Mouse (Mus musculus) embryonic stem cell, embryonic (primary cell): Measurements from ENCODE around the gene Cdk15.

Source experiments
- CTCF ChIA-PET, 4 experiments: fragments of 300-600 bp in 2 of 4; fragments of 350-600 bp in 2 of 4; sonication (Branson Sonifier 250); formaldehyde crosslinking; loops; one replicate each; lab custom pipeline; 2022; ENCODE audit warnings: inconsistent platforms in 2 of 4; lab: Charles Lee
- POLR2A ChIA-PET, 4 experiments: fragments of 300-600 bp in 2 of 4; fragments of 350-600 bp in 2 of 4; sonication (Branson Sonifier 250); formaldehyde crosslinking; loops; one replicate each; lab custom pipeline; 2022; ENCODE audit warnings: antibody characterized with exemption in 4 of 4, inconsistent platforms in 1 of 4; lab: Charles Lee

Cdk15 gene

DNA sequence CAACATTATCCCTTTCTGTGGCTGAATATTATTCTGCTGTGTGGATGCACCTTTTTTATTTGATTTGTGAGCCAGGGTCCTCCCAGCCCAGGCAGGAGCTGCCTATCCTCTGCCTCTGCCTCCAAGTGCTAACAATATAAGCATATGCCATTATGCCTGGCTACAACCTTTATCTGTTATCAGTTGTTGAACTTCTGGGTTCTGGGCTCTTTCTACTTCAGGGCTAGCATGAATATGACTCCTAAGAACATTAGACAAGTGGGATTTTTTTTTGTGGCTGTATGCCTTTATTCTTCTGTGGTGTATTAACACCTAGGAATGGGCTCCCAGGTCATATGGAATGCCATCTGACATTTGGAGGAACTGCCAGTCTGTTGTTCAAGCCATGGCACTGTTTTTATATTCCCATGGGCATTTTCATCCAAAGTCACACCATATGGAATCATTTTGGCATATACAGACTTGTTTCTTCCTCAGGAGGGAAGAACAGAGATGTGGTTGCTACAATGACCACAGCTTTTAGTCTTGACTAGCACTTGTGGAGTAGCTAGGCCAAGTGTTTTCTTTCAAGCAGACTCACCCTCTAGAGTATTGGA lies 113.7 kb downstream of the Cdk15 start:
- ChIA-PET CTCF (interaction anchor here in 2 of 4 experiments (0.6 to 1.0 kb wide), 2 partner anchors 243 to 566 kb away, joined by 4 read pairs; no protein-coding TSS in a partner anchor), POLR2A (interaction anchor here in 2 of 4 experiments (1.4 to 1.7 kb wide), 3 partner anchors 10 to 134 kb away, joined by 3 to 4 read pairs (median 4); partner anchors contain the start of gene Als2 (in 1 of the 2))

GRCm38 (mm10) chr1:59376021-59376548 lies 119.4 kb downstream of the Cdk15 start:
- ChIA-PET POLR2A (interaction anchor here in 3 of 4 experiments (0.5 to 1.8 kb wide), 10 partner anchors 16 to 195 kb away, joined by 3 to 7 read pairs (median 4); no protein-coding TSS in a partner anchor), CTCF (interaction anchor here in 1 of 4 experiments (1.5 kb wide), 1 partner anchor 238 kb away, joined by 4 read pairs; no protein-coding TSS in a partner anchor)

DNA sequence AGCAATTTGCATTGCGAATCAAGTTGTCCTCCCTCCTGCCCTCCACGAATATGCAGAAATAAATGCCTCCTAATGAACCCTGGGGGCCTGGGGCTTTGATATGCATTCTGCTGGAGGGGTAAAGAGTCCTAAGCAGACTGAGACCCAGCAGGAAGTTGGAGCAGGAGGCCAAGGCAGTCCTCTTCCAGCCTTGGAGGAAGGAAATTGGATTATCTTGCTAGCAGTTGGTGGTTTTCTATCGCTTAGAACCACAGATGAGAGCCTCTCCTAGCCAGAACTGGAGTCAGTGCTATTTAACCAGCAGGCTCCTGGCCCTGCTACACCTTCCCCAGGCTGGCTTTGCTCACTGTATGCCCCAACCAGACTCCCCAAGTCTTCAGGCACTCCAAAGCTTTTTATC lies 119.9 kb downstream of the Cdk15 start:
- ChIA-PET CTCF (interaction anchor here in 1 of 4 experiments (1.5 kb wide), 1 partner anchor 237 kb away, joined by 4 read pairs; no protein-coding TSS in a partner anchor), POLR2A (interaction anchor here in 3 of 4 experiments (0.5 to 1.8 kb wide), 13 partner anchors 10 to 195 kb away, joined by 3 to 7 read pairs (median 4); no protein-coding TSS in a partner anchor)

DNA sequence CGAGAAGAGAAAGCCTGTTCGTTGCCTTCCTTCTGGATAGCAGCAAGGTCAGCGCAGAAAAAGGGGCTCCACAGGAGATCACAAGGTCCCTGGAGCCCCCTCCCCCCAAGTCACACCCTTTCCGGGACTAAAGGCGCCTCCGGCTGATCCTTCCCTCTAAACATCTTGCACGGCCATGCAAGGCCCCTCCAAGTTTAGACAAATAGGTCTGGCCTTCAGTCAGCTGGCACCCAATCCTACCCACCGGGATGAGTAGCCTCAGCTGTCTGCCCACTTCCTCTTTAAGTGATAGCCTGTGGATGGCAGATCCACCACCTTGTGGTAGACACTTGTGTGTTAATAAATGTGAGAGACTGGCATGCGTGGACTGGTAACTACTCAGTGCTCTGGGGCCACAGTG lies 120.6 kb downstream of the Cdk15 start:
- CTCF ChIA-PET: interaction anchor here in 1 of 4 experiments (1.5 kb wide), 1 partner anchor 236 kb away, joined by 4 read pairs; no protein-coding TSS in a partner anchor
- POLR2A ChIA-PET: interaction anchor here in 3 of 4 experiments (0.6 to 1.6 kb wide), 13 partner anchors 10 to 667 kb away, joined by 3 to 7 read pairs (median 4); no protein-coding TSS in a partner anchor

- ChIA-PET CTCF (no interaction called here), POLR2A (interaction anchor here in 2 of 4 experiments (0.7 to 2.9 kb wide), 5 partner anchors 9 to 91 kb away, joined by 3 to 16 read pairs (median 7); no protein-coding TSS in a partner anchor)
These were observed 124.2 kb downstream of the Cdk15 start for GRCm38 (mm10) chr1:59380926-59381325.

DNA sequence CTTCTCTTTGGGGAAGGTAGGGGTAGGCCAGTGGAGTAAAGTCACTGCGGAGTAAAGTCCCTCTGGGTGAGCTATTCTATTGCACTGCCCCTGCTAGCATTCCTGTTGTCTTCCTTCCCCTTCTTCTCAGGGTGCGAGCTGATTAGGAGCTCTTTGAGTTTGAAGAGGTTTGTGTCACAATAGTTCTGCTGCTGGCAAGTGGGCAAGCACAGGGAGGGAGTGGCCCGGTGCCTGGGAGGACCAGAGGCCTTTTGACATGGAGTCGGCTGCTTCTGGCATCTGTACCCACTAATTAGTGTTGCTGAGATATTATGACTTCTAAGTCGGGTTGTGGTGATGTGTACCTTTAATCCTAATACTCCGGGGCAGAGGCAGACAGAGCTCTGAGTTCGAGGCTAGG lies 124.8 kb downstream of the Cdk15 start:
- POLR2A ChIA-PET: interaction anchor here in 2 of 4 experiments (0.8 to 2.9 kb wide), 6 partner anchors 9 to 42 kb away, joined by 3 to 16 read pairs (median 6); no protein-coding TSS in a partner anchor
- CTCF ChIA-PET: no interaction called here

DNA sequence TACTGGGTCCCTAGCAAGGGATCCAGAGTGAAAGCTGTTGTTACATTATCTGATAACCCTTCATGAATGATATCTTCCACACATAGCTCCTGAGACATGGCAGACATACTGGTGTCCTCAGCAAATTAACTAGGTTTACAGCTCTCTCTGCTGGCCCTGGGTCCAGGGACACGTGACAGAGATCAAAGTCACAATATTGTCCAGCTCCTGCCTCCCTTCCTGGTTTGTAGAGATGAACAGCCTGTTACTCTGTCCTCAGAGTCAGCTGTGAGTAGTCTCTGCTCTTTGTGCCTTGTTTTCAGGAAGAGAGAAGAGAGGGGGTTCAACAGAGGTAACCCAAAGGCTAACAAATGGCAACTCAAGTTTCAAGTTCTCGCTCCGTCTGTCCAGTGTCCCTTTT lies 125.8 kb downstream of the Cdk15 start:
- ChIA-PET POLR2A (interaction anchor here in 2 of 4 experiments (0.8 to 2.9 kb wide), 8 partner anchors 9 to 145 kb away, joined by 3 to 16 read pairs (median 4); partner anchors contain the start of gene Als2 (in 1 of the 2)), CTCF (interaction anchor here in 1 of 4 experiments (0.5 kb wide), 1 partner anchor 90 kb away, joined by 3 read pairs; no protein-coding TSS in a partner anchor)

DNA sequence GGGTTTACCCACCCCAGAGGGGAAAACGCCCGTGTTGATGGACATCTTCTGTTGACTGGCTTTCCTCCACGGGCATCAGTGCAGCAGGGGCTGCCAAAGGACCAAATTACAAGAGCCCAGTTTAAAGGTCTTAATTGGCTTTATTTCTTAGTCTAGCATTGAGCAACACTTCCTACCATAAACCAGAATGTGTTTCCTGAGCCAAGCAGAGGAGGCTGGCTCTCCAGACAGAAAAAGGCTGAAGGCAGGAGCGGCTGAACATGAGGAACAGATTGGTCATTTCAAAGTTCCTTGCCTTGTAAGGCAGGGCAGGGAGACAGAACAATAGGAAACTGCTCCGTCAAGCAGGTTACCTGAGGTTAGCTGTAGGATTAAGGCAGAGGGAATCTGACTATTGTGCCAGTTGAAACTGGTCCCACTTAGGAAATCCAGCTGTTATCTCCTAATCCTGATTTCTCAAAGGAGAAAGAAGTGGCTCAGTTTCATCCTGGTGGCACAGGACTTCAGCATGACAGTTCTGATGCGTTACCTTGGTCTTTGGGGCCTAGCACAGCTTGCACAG lies 126.4 kb downstream of the Cdk15 start:
- CTCF ChIA-PET: interaction anchor here in 2 of 4 experiments (0.5 to 0.6 kb wide), 2 partner anchors 66 to 88 kb away, joined by 3 read pairs; no protein-coding TSS in a partner anchor
- POLR2A ChIA-PET: interaction anchor here in 3 of 4 experiments (0.6 to 2.9 kb wide), 9 partner anchors 8 to 145 kb away, joined by 3 to 16 read pairs (median 4); partner anchors contain the start of gene Als2 (in 1 of the 3)

DNA sequence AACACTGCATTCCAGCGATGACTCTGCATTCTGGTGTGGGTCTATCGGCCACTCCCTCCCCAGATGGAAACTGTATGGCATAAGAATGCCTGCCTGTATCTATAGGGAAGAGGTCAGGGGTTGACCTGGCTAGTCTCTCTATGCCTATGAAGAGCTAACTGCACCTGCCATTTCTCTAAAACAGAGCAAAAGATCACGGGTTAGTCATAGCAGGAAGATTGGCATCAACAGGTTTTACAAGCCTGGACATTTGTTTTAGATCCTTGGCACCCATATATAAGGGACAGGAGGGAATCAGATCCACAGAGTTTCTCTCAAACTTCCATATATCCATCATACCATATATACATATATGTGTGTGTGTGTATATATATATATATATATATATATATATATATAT lies 127.7 kb downstream of the Cdk15 start:
- POLR2A ChIA-PET: interaction anchor here in 2 of 4 experiments (1.1 to 2.2 kb wide), 4 partner anchors 21 to 98 kb away, joined by 3 to 5 read pairs (median 3); partner anchors contain the start of gene Fzd7 (in 1 of the 2)

GRCm38 (mm10) chr1:59385641-59386040 lies 128.9 kb downstream of the Cdk15 start:
- CTCF ChIA-PET: interaction anchor here in 1 of 4 experiments (0.7 kb wide), 1 partner anchor 228 kb away, joined by 3 read pairs; no protein-coding TSS in a partner anchor
- POLR2A ChIA-PET: interaction anchor here in 2 of 4 experiments (1.1 to 2.2 kb wide), 8 partner anchors 12 to 97 kb away, joined by 3 to 5 read pairs (median 4); partner anchors contain the start of gene Fzd7 (in 1 of the 2)

More for the DNA sequence above, 127.7 kb downstream of the Cdk15 start:
- CTCF ChIA-PET: no interaction called here

GRCm38 (mm10) chr1:59387542-59388314 lies 131.0 kb downstream of the Cdk15 start:
- CTCF ChIA-PET: no interaction called here
- POLR2A ChIA-PET: interaction anchor here in 2 of 4 experiments (0.6 to 8.4 kb wide), 5 partner anchors 28 to 592 kb away, joined by 3 to 101 read pairs (median 5); no protein-coding TSS in a partner anchor

DNA sequence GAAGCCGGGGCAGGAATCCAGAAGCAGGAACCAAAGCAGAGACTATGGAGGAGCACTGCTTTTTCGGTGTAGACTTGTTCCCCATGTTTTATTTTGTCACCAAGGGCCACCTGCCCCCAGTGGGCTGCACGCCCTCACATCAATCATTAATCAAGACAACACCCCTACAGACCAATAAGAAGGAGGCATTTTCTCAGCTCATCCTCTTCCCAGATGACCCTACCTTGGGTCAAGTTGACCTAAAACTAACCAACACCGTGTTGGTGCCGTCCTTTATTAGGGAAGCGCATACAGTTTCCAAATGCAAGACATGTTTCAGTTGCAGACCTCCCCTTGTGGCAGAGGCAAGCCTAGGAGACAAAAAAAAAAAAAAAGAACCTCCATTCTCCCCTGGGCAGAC lies 132.5 kb downstream of the Cdk15 start:
- CTCF ChIA-PET: interaction anchor here in 1 of 4 experiments (0.6 kb wide), 1 partner anchor 140 kb away, joined by 12 read pairs; no protein-coding TSS in a partner anchor
- POLR2A ChIA-PET: interaction anchor here in 3 of 4 experiments (0.6 to 8.4 kb wide), 8 partner anchors 8 to 152 kb away, joined by 3 to 101 read pairs (median 4); partner anchors contain the start of gene Als2 (in 1 of the 3)

DNA sequence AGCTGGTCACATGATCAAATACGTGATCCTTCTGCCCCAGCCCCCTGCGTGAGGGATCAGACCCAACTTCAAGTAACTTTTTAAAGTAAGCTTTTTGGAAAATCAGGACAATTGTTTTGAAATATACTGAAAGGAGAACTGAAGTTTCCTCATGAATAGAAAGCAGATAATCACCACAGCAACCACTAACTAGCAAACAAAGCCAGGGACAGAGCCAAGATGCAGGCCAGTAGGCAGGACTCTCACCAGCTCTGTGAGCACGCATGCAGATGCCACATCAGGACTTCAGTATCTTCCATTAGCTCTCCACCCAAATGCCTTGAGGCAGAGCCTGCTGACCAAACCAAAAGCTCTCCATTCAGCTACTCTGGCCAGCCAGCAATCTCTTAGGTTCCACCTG lies 135.0 kb downstream of the Cdk15 start:
- ChIA-PET CTCF (interaction anchor here in 1 of 4 experiments (0.7 kb wide), 1 partner anchor 43 kb away, joined by 5 read pairs; no protein-coding TSS in a partner anchor), POLR2A (interaction anchor here in 3 of 4 experiments (0.6 to 8.4 kb wide), 24 partner anchors 9 to 222 kb away, joined by 3 to 101 read pairs (median 5); partner anchors contain the start of gene Fzd7 (in 1 of the 3))

DNA sequence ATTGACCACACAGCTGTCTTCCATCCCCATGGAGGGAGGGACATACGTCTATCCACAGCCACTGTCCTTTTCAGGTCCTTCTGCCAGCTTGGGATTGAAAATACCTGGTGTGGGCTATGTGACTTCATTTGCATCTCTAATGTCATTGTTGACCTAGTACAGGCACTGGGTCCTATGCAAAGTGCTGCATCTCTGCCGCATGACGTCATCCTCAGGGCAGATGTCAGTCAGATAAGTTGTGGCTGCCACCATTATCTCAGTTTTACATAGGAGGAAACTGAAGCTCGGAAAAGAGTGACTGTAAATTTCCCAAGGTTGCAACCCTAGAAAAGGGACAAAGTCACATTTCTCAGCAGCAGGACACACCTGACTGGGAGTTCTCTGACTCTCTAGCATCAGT lies 137.4 kb downstream of the Cdk15 start:
- ChIA-PET CTCF (no interaction called here), POLR2A (interaction anchor here in 3 of 4 experiments (0.6 to 8.4 kb wide), 37 partner anchors 11 to 196 kb away, joined by 3 to 101 read pairs (median 5); partner anchors contain the start of genes Als2 (in 1 of the 3), Cdk15 (in 1 of the 3), Fzd7 (in 1 of the 3) and Gm973 (in 1 of the 3))

DNA sequence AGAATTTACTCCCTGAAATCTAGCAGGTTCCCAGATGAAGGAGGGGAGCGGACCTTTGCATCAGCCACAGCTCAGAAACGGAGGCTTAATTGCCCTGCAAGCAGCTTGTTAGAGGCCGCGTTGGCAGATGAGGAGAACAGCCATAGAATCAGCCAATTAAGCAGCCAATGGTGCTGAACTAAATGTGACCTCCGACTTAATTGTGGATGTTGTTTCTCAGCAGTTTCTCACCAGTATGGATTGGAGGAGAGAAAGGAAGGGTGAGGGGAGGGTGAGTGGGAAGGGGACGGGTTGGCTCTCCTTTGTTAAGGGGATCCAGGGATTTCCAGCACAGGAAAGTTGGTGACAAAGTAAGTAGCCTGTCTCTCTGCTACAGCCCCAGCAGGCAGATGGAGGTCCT lies 137.9 kb downstream of the Cdk15 start:
- CTCF ChIA-PET: interaction anchor here in 1 of 4 experiments (0.5 kb wide), 1 partner anchor 129 kb away, joined by 5 read pairs; no protein-coding TSS in a partner anchor
- POLR2A ChIA-PET: interaction anchor here in 3 of 4 experiments (0.6 to 8.4 kb wide), 31 partner anchors 10 to 195 kb away, joined by 3 to 101 read pairs (median 5); partner anchors contain the start of genes Als2 (in 1 of the 3), Cdk15 (in 1 of the 3), Fzd7 (in 1 of the 3) and Gm973 (in 1 of the 3)

DNA sequence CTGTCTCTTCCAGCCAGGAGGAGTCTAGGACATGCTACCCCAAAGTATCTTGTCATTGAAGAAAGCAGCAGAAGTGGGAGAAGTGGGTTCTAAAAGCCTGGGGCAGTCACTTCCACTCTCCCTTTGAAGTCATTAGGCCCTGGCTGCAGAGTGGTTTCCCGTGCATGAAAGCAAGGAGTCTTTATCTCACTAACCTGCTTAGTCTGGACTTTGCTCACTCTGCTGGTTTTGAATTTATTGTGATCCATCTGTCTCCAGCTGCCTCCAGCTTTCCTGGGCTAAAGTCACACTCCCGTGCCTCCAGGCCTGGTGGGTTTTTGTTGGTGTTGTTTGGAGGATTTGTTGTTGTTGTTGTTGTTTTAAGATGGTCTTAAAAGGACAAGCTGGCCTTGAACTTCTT lies 139.3 kb downstream of the Cdk15 start:
- POLR2A ChIA-PET: interaction anchor here in 2 of 4 experiments (1.4 to 5.8 kb wide), 2 partner anchors 22 to 27 kb away, joined by 4 to 37 read pairs; no protein-coding TSS in a partner anchor
- CTCF ChIA-PET: no interaction called here
